Mouse (Mus musculus) intestine, embryonic 14.5 days (tissue): ENCODE data around the gene Pcp4. TPM values are rescaled to one million over a fixed set of nuclear protein-coding genes. Genes with fewer than 3 reads are reported as not detected.

ENCODE experiments used
- ATAC-seq: fragments of 200-750 bp; cut with Nextera tagmentation; replicated peaks from 2 replicates; pipeline ENCODE4 v1.8.0; 2017; ENCODE audit warnings: low read depth, moderate number of reproducible peaks, moderate TSS enrichment, moderate library complexity; ENCODE audit not compliant: low FRiP score, low TSS enrichment
- DNase-seq: peaks from one replicate; pipeline ENCODE4 v3.0.0-alpha.2; 2018; ENCODE audit warnings: low spot score
- H3K27ac ChIP-seq: fragments of 300-500 bp; sonication (generic); 2 replicates; pipeline ENCODE4 v1.5.1; 2014; ENCODE audit warnings: low read depth, mild to moderate bottlenecking, control low read depth
- H3K27me3 ChIP-seq: fragments of 300-500 bp; sonication (generic); replicated peaks from 2 replicates; pipeline ENCODE4 v1.6.1; 2014; ENCODE audit warnings: low read length, control low read depth; ENCODE audit not compliant: control insufficient read depth, insufficient read depth
- H3K36me3 ChIP-seq: fragments of 300-500 bp; sonication (generic); 2 replicates; pipeline ENCODE4 v1.6.1; 2014; ENCODE audit warnings: low read length, control low read depth; ENCODE audit not compliant: control insufficient read depth, insufficient read depth
- H3K4me1 ChIP-seq: fragments of 300-500 bp; sonication (generic); replicated peaks from 2 replicates; pipeline ENCODE4 v1.6.1; 2014; ENCODE audit warnings: low read length, control low read depth, mixed read lengths; ENCODE audit not compliant: control insufficient read depth, insufficient read depth
- H3K4me2 ChIP-seq: fragments of 300-500 bp; sonication (generic); 2 replicates; pipeline ENCODE4 v1.6.1; 2014; ENCODE audit warnings: low read length
- H3K4me3 ChIP-seq: fragments of 300-500 bp; sonication (generic); 2 replicates; pipeline ENCODE4 v1.5.1; 2014; ENCODE audit warnings: low read depth, low read length, control low read depth, mixed read lengths
- H3K9ac ChIP-seq: fragments of 300-500 bp; sonication (generic); 2 replicates; pipeline ENCODE4 v1.6.1; 2014; ENCODE audit warnings: mild to moderate bottlenecking, low read length
- H3K9me3 ChIP-seq: fragments of 300-500 bp; sonication (generic); 2 replicates; pipeline ENCODE4 v1.6.1; 2016; ENCODE audit warnings: low read length, control low read depth; ENCODE audit not compliant: control insufficient read depth
- WGBS: fragments of 180-500 bp; shearing (Covaris S2); extraction: QIAGEN DNeasy Blood & Tissue Kit; methylation state at CpG from one replicate; pipeline ENCODE4 v1.1.7; 2014; 5-methylcytosine and 5-hydroxymethylcytosine counted together
- polyA plus RNA-seq: library from polyadenylated mRNA; unstranded; fragments of >200 nt; fragmentation: Nextera tagmentation; extraction: Ambion mirVana; gene quantifications from 2 replicates; pipeline ENCODE4 v1.2.1, GENCODE M21; 2014

Pcp4 gene
- polyA plus RNA-seq, 1 experiment from 2014 or later: 65.9 TPM

- ATAC-seq: no peak
- 49% methylated on average over 8 of the region's 8 CpGs for WGBS
Measured at GRCm38 (mm10) chr16:96533710-96534109, 66.3 kb downstream of the Pcp4 start.

DNA sequence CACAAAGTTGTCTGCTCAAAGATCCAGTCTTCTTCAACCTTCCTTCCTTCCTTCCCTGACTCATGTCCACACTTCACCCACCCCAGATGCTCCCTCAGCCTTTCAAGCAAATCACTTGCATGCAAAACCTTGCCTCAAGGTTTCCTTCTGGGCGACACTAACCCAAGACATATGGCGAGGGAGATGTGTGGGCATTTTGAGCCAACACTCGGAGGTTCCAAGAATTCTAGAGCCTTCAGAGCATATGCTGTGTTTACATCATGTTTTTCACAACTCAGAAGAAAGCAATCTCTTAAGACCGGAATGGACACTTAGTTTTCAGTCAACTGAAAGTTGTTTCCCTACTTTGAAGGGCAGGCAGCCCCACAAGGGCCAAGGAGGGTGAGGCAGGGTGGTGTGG lies 67.9 kb downstream of the Pcp4 start:
- WGBS: 87% methylated on average over 4 of the region's 4 CpGs
- ATAC-seq (no peak), DNase-seq (no peak)

More at GRCm38 (mm10) chr16:96533710-96534109, 66.3 kb downstream of the Pcp4 start:
- Histone ChIP-seq H3K4me1 (peaks cover 3% of the 10 kb centered on the region; the same call in 1 of the 2 replicates), H3K9ac (no peak overlapping the region), H3K4me3 (no peak overlapping the region), H3K36me3 (no peaks in the 10 kb centered on the region), H3K27me3 (no peaks in the 10 kb centered on the region), H3K4me2 (no peak overlapping the region), H3K9me3 (no peaks in the 10 kb centered on the region), H3K27ac (no peak overlapping the region)
- no peak for DNase-seq

GRCm38 (mm10) chr16:96536426-96536825 lies 69.0 kb downstream of the Pcp4 start:
- DNase-seq: no peak
- no peak for ATAC-seq
- Histone ChIP-seq H3K9me3 (no peaks in the 10 kb centered on the region), H3K9ac (no peak overlapping the region), H3K27me3 (no peaks in the 10 kb centered on the region), H3K27ac (no peak overlapping the region), H3K4me1 (peaks cover 9% of the 10 kb centered on the region), H3K4me2 (no peak overlapping the region), H3K4me3 (no peak overlapping the region), H3K36me3 (no peaks in the 10 kb centered on the region)

More for the DNA sequence above, 67.9 kb downstream of the Pcp4 start:
- no peak overlapping the region for H3K4me3 ChIP-seq
- no peak overlapping the region for H3K9ac ChIP-seq
- no peaks in the 10 kb centered on the region for H3K9me3 ChIP-seq
- no peaks in the 10 kb centered on the region for H3K27me3 ChIP-seq
- no peak overlapping the region for H3K4me2 ChIP-seq
- H3K27ac ChIP-seq: no peak overlapping the region
- H3K4me1 ChIP-seq: peaks cover 9% of the 10 kb centered on the region
- no peaks in the 10 kb centered on the region for H3K36me3 ChIP-seq

- Histone ChIP-seq H3K9me3 (no peaks in the 10 kb centered on the region), H3K27me3 (no peaks in the 10 kb centered on the region), H3K27ac (no peak overlapping the region), H3K36me3 (no peaks in the 10 kb centered on the region), H3K9ac (no peak overlapping the region), H3K4me3 (no peak overlapping the region), H3K4me1 (peaks cover 6% of the 10 kb centered on the region; the same call in 1 of the 2 replicates), H3K4me2 (no peak overlapping the region)
- no peak for ATAC-seq
- no peak for DNase-seq
- 28% methylated on average over 4 of the region's 4 CpGs for WGBS
Measured at GRCm38 (mm10) chr16:96539091-96539490, 71.7 kb downstream of the Pcp4 start.

GRCm38 (mm10) chr16:96541056-96541455 lies 73.7 kb downstream of the Pcp4 start:
- H3K9me3 ChIP-seq: no peaks in the 10 kb centered on the region
- H3K4me2 ChIP-seq: no peak overlapping the region
- H3K4me1 ChIP-seq: peaks cover 6% of the 10 kb centered on the region; the same call in 1 of the 2 replicates
- no peaks in the 10 kb centered on the region for H3K27me3 ChIP-seq
- DNase-seq (no peak), ATAC-seq (no peak)
- H3K9ac ChIP-seq: no peak overlapping the region
- H3K4me3 ChIP-seq: no peak overlapping the region
- 82% methylated on average over 2 of the region's 2 CpGs for WGBS
- H3K36me3 ChIP-seq: no peaks in the 10 kb centered on the region
- no peak overlapping the region for H3K27ac ChIP-seq

DNA sequence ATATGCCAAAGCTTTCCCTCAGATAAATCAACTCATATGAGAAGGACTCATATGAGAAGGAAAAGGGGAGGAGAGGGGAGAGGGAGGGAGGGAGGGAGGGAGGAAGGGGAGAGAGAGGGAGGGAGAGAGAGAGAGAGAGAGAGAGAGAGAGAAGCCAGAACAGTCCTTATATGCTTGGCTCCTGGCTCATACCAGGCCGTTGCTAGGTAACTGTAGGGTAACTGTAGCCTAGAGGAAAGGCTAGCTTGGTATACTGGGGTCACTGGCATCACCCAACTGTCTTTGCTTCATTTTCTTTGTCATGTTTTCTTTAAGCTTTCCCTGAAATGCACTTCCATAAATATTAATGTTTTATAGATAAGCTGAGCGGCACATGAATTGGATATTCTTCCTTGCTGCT lies 85.3 kb downstream of the Pcp4 start:
- H3K27me3 ChIP-seq: no peaks in the 10 kb centered on the region
- WGBS: 69% methylated on average over 2 of the region's 2 CpGs
- H3K4me1 ChIP-seq: no peaks in the 10 kb centered on the region
- ATAC-seq (no peak), DNase-seq (no peak)
- no peak overlapping the region for H3K4me2 ChIP-seq
- H3K4me3 ChIP-seq: no peak overlapping the region
- H3K36me3 ChIP-seq: no peaks in the 10 kb centered on the region
- H3K27ac ChIP-seq: no peak overlapping the region
- no peak overlapping the region for H3K9ac ChIP-seq
- H3K9me3 ChIP-seq: no peaks in the 10 kb centered on the region

- ATAC-seq (no peak), DNase-seq (no peak)
- H3K36me3 ChIP-seq: no peaks in the 10 kb centered on the region
- no peak overlapping the region for H3K4me3 ChIP-seq
- no peak overlapping the region for H3K27ac ChIP-seq
- no peak overlapping the region for H3K4me2 ChIP-seq
- H3K27me3 ChIP-seq: no peaks in the 10 kb centered on the region
- H3K4me1 ChIP-seq: no peaks in the 10 kb centered on the region
- no peaks in the 10 kb centered on the region for H3K9me3 ChIP-seq
- WGBS: 71% methylated on average over 4 of the region's 4 CpGs
- H3K9ac ChIP-seq: no peak overlapping the region
Measured at GRCm38 (mm10) chr16:96555412-96555811, 88.0 kb downstream of the Pcp4 start.

DNA sequence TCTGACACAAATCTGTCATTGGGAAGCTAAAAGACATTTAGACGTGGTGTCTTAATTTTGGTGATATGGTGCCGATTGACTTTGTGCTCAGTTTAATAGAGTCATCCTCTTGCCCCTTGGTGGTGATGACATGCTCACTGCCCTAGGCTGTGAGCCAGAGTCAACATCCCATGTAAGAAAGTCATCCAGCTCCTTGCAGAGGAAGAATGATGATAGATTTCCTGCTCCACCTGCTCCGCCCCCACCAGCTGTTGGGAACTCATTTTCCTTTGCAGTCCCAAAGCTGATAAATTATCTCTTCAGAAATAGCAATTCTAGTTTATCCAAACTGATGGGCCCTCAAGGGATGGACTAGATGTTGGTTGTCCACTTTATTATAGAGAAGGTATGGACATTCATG lies 89.2 kb downstream of the Pcp4 start:
- 78% methylated on average over 3 of the region's 3 CpGs for WGBS
- H3K4me2 ChIP-seq: no peak overlapping the region
- ATAC-seq: no peak
- no peak for DNase-seq
- H3K27me3 ChIP-seq: no peaks in the 10 kb centered on the region
- no peak overlapping the region for H3K27ac ChIP-seq
- H3K9me3 ChIP-seq: no peaks in the 10 kb centered on the region
- H3K9ac ChIP-seq: no peak overlapping the region
- H3K4me1 ChIP-seq: no peaks in the 10 kb centered on the region
- no peaks in the 10 kb centered on the region for H3K36me3 ChIP-seq
- no peak overlapping the region for H3K4me3 ChIP-seq

DNA sequence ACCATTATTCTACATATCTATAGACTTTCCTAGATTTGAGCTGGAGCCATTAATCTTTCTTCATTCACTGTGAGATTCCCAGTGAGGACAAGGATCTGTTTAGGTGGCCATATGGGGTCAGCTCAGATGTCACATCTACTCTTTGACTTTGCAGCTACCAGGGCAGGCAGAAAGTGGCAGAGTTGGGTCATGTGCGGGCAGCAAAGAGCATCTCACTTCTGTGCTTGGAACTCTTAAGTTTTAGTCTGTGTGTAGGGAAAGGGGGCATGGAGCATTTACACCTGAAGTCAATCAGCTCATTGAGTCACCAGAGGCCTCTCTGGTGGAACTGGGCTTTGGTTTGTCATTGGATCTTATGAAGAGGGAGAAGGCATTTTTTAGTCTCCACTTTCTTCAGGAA lies 90.9 kb downstream of the Pcp4 start:
- no peak overlapping the region for H3K27ac ChIP-seq
- no peaks in the 10 kb centered on the region for H3K36me3 ChIP-seq
- 93% methylated on average over 1 of the region's 1 CpGs for WGBS
- H3K4me1 ChIP-seq: no peaks in the 10 kb centered on the region
- H3K4me2 ChIP-seq: no peak overlapping the region
- H3K9me3 ChIP-seq: no peaks in the 10 kb centered on the region
- DNase-seq (no peak), ATAC-seq (no peak)
- H3K4me3 ChIP-seq: no peak overlapping the region
- H3K27me3 ChIP-seq: no peaks in the 10 kb centered on the region
- no peak overlapping the region for H3K9ac ChIP-seq
